Mouse (Mus musculus): ENCODE results near the gene Rhov.

GRCm38 (mm10) chr2:119245246-119245645 is 25.8 kb downstream of the Rhov start:
- TF ChIP-seq CTCF (IDR thresholded peaks at IDR 0.05; ENCODE audit: control insufficient read depth, insufficient read depth, low read length) (no peak), POLR2A (IDR thresholded peaks at IDR 0.05; ENCODE audit: borderline replicate concordance, control insufficient read depth, low read depth, low read length) (no peak)
